Mouse (Mus musculus) testis, adult 2 months (tissue): ENCODE measurements around the gene Sptlc3. TPM values are rescaled to one million over a fixed set of nuclear protein-coding genes. Genes with fewer than 3 reads are reported as not detected.
A peak's percentile ranks its signal among the peaks of the same experiment; 100 is the strongest.

Source experiments
- H3K27ac ChIP-seq: fragments of 200-500 bp; 2 replicates; pipeline ENCODE4 v1.5.1; 2012; ENCODE audit warnings: low read depth, low read length; ENCODE audit not compliant: control insufficient read depth, insufficient read depth
- H3K27me3 ChIP-seq: fragments of 200-500 bp; 2 replicates; pipeline ENCODE4 v1.6.1; 2012; ENCODE audit warnings: mild to moderate bottlenecking, low read length, moderate library complexity; ENCODE audit not compliant: control insufficient read depth, insufficient read depth
- H3K36me3 ChIP-seq: fragments of 200-500 bp; 2 replicates; pipeline ENCODE4 v1.6.1; 2012; ENCODE audit warnings: mild to moderate bottlenecking, low read length; ENCODE audit not compliant: control insufficient read depth, insufficient read depth
- H3K4me1 ChIP-seq: fragments of 200-500 bp; 2 replicates; pipeline ENCODE4 v1.6.1; 2012; ENCODE audit warnings: low read length; ENCODE audit not compliant: control insufficient read depth, insufficient read depth
- H3K4me3 ChIP-seq: fragments of 200-500 bp; 2 replicates; pipeline ENCODE4 v1.5.1; 2012; ENCODE audit warnings: low read depth, mild to moderate bottlenecking, low read length, moderate library complexity, mixed read lengths; ENCODE audit not compliant: control insufficient read depth
- CTCF ChIP-seq: fragments of 200-500 bp; IDR thresholded peaks from 2 replicates; pipeline ENCODE4 v1.5.1; 2012; ENCODE audit warnings: low read depth, mild to moderate bottlenecking, inconsistent platforms, low read length, moderate library complexity; ENCODE audit not compliant: control insufficient read depth, insufficient read depth, insufficient replicate concordance
- POLR2A ChIP-seq: fragments of 200-500 bp; IDR thresholded peaks from 2 replicates; pipeline ENCODE4 v1.6.1; 2012; ENCODE audit warnings: low read depth, mild to moderate bottlenecking, inconsistent platforms, low read length, moderate library complexity; ENCODE audit not compliant: control insufficient read depth
- polyA plus RNA-seq: library from polyadenylated mRNA; depleted of rRNA; stranded (reverse); fragments of >200 nt; gene quantifications from 2 replicates; pipeline ENCODE4 v1.2.3, GENCODE M21; 2012

Sptlc3 gene
- polyA plus RNA-seq, 1 experiment, result not detected

DNA sequence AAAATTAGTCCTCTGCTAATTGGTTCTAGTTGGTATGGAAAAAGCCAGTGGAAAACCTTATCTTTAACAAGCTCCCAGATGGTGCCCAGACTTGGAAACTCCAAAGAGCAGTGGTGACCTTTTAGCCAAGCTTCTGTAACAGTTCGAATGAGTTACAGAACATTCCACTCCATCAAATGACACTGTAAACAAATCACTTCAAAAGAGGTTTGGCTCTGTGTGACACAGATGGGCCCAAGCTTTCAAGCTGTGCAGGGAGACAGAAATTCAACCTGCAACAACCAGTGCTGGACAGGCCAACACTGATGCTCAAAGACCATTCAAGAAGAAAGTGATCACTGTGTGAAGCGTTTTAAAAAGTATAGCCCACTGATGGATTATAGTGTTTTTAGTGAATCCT is 144.1 kb downstream of the Sptlc3 start:
- H3K27me3 ChIP-seq, result no peaks in the 10 kb centered on the region
- TF ChIP-seq CTCF (no peak), POLR2A (no peak)
- no peaks in the 10 kb centered on the region for H3K36me3 ChIP-seq
- H3K4me3 ChIP-seq, result no peak overlapping the region
- H3K27ac ChIP-seq, result no peak overlapping the region
- no peaks in the 10 kb centered on the region for H3K4me1 ChIP-seq

DNA sequence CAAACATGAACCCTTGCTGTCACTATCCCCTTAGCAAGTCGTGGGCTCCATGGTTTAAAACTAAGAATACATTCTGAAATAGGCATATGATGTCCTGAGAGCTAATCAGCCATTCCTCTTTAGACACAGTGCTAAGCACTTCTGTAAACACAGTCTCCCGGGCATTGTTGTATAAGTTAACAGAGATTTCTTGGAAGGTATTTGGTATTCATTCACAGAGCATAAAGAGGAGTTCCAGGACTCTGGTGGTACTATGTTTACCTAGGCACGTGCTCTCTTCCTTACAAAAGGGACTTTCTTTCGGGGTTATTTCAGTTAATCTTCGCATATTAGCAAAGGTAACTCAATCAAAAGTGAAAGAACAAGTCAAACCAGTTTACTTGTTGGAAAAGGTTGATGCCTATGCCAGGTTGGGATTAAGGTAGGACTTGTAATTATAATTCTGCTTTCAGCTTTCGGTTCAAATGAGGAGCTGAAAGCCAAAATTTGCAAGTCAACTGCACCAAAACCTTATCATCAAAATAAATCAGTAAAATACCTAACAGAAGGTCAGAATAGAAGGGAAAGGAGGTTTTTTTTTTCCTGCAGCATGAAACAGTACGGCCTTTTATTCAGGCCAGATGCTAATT is 148.2 kb downstream of the Sptlc3 start:
- TF ChIP-seq POLR2A (no peak), CTCF (no peak)
- no peaks in the 10 kb centered on the region for H3K36me3 ChIP-seq
- H3K27ac ChIP-seq, result no peak overlapping the region
- H3K4me1 ChIP-seq, result no peaks in the 10 kb centered on the region
- H3K27me3 ChIP-seq, result no peaks in the 10 kb centered on the region
- H3K4me3 ChIP-seq, result no peak overlapping the region

DNA sequence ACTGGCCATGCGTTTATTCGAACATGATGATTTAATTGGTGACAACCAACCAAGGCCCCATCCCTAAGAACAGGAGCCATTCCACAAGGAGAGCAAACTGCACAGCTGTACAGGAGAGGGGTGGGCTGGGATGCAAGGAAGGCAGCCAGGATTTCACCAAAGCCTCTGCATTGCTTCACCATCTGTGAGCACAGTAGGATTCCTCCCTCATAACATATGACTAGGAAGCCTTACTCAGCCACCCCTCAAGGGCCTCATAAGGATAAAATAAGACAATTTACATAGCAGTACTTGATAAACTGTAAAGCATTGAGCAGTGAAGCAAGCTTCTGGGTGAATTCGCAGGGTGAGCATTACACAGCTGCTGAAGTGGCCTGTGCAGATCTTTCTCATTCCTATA is 155.8 kb downstream of the Sptlc3 start:
- H3K27me3 ChIP-seq, result no peaks in the 10 kb centered on the region
- no peak for TF ChIP-seq POLR2A
- no peak for TF ChIP-seq CTCF

DNA sequence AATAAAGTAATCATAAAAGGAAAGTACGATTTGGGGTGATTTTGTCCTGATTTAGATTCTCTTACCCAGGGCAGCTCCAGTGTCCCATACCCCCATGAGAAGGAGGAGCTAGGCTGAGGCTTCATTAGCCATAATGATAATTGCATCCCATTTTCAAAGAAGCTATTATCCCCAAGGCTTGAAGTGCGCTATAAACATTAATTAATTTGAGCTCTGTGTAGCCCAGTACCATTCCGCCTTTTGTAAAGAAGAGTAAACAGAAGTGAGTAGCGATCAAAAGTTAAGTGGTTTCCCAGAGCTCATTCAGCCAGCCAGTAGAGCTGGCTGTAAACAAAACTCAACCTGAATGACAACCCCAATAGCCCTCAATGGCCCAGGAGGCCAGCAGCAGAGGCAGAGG is 163.0 kb downstream of the Sptlc3 start:
- TF ChIP-seq CTCF (no peak), POLR2A (no peak)
- no peak overlapping the region for H3K4me3 ChIP-seq

More for the DNA sequence above, 155.8 kb downstream of the Sptlc3 start:
- Histone ChIP-seq H3K4me1 (no peaks in the 10 kb centered on the region), H3K27ac (no peak overlapping the region), H3K4me3 (no peak overlapping the region), H3K36me3 (no peaks in the 10 kb centered on the region)

DNA sequence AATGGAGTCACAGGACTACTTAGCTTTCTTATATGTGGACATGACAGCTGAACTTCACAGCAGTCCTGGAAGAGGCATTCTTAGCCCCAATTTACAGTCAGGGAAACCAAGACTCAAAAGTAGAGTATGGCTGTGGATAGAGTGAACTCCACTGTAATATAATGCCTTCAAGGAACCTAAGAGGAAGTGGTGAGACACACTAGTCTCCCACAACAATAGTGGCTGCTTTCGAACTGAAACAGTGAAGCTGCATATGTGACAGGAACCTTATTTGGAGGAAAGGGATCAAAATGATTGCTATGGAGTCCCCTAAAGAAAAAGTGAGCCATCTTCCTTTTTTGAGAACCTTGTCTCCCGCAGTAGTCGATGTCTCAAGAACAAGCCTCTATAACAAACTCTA is 178.1 kb downstream of the Sptlc3 start:
- Histone ChIP-seq H3K27me3 (no peaks in the 10 kb centered on the region), H3K27ac (no peak overlapping the region), H3K36me3 (no peaks in the 10 kb centered on the region), H3K4me3 (no peak overlapping the region), H3K4me1 (peaks cover under 1% of the 10 kb centered on the region; the same call in 1 of the 2 replicates)
- TF ChIP-seq CTCF (no peak), POLR2A (no peak)

More for the DNA sequence above, 163.0 kb downstream of the Sptlc3 start:
- Histone ChIP-seq H3K4me1 (no peaks in the 10 kb centered on the region), H3K27ac (no peak overlapping the region), H3K36me3 (no peaks in the 10 kb centered on the region), H3K27me3 (no peaks in the 10 kb centered on the region)

DNA sequence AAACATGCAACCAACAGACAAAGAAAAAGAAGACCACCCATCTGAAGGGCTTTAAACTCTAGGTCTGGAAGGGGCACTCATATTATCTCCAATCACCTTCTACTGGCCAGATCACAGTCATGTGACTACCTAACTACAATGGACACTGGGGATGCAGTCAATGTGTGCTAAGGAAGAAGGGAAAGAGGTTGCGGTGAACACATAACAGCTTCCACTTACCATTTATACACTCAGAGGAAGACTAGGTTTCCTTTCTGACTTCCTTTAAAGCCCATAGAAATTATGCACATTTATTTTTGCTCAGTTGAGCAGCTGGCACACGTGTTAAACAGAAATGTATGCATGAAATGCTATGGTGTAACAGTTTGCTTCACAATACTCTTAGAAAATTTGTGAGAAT is 178.7 kb downstream of the Sptlc3 start:
- Histone ChIP-seq H3K4me3 (no peak overlapping the region), H3K27me3 (no peaks in the 10 kb centered on the region), H3K36me3 (no peaks in the 10 kb centered on the region), H3K27ac (no peak overlapping the region), H3K4me1 (peaks cover 6% of the 10 kb centered on the region)
- TF ChIP-seq CTCF, result no peak
- TF ChIP-seq POLR2A, result no peak

DNA sequence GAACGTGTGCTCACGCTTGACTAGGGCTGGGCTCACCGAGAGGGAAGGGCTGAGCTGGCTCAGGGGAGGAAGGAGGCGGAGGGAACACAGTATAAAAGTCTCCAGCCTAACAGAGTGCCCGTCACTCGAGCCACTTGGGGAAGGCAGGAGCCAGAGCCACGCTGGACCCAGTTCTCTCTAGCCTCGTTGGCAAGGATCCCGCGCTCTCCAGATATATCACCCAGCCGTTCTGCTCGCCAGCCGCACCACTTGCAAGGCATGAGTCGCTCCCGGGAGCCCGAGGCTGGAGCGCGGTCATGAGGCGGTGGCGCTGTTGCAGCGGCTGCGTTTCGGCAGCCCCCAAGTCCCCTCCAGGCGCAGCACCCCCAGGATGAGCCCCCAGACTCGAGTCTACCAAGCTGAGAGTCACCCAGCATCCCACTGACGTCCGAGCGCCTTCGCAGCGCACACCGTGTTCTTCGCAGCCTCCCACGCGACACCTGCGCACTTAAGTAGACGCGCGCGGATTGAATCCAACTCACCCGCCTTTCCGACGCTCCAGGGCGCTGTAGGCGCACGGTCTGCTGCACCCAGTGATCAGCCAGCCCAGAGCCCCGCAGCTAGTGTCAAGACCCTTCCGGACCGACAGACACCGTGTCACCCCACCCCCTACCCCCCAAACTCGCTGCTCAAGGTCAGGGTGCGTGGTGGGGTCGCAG is 183.5 kb downstream of the Sptlc3 start:
- H3K4me1 ChIP-seq, result peaks cover 19% of the 10 kb centered on the region
- H3K36me3 ChIP-seq, result no peaks in the 10 kb centered on the region
- peaks cover 5% of the 10 kb centered on the region; the same call in 1 of the 2 replicates for H3K27me3 ChIP-seq
- H3K27ac ChIP-seq, result no peak overlapping the region
- TF ChIP-seq POLR2A (peak; percentile 35; the same call in 1 of the 2 replicates), CTCF (no peak)
- H3K4me3 ChIP-seq, result peak overlapping the region; percentile 82
